Mouse (Mus musculus) liver, embryonic 14.5 days (tissue): Measurements from ENCODE around the gene Grm8. TPM values are rescaled to one million over a fixed set of nuclear protein-coding genes. Genes with fewer than 3 reads are reported as not detected.

Experiments used
- ATAC-seq: fragments of 200-750 bp; cut with Nextera tagmentation; 2 replicates; pipeline ENCODE4 v1.8.0; 2017; ENCODE audit warnings: moderate number of reproducible peaks, mild to moderate bottlenecking, moderate library complexity; ENCODE audit not compliant: insufficient read depth
- DNase-seq, 3 experiments: peaks; one replicate each; pipeline ENCODE4 v3.0.0-alpha.2; 2012 to 2013; ENCODE audit warnings: low read depth in 3 of 3, low spot score in 3 of 3
- H3K27ac ChIP-seq: fragments of 300-500 bp; sonication (generic); 2 replicates; pipeline ENCODE4 v1.5.1; 2014; ENCODE audit warnings: moderate library complexity, mild to moderate bottlenecking, control low read depth, inconsistent platforms
- H3K27me3 ChIP-seq: fragments of 300-500 bp; sonication (generic); 2 replicates; pipeline ENCODE4 v1.6.1; 2014; ENCODE audit warnings: mild to moderate bottlenecking, low read length, moderate library complexity; ENCODE audit not compliant: control insufficient read depth, insufficient read depth
- H3K36me3 ChIP-seq: fragments of 300-500 bp; sonication (generic); replicated peaks from 2 replicates; pipeline ENCODE4 v1.6.1; 2014; ENCODE audit warnings: low read depth; ENCODE audit not compliant: control insufficient read depth, insufficient read depth
- H3K4me1 ChIP-seq, 2 experiments: fragments of 200-500 bp in 1 of 2; fragments of 300-500 bp in 1 of 2; sonication (generic) in 1 of 2; replicated peaks; 2 replicates each; pipeline ENCODE4 v1.6.1; 2012 to 2014; ENCODE audit warnings: antibody characterized with exemption in 1 of 2, inconsistent platforms in 1 of 2, low read length in 1 of 2; ENCODE audit not compliant: control insufficient read depth in 2 of 2, insufficient read depth in 2 of 2
- H3K4me2 ChIP-seq: fragments of 300-500 bp; sonication (generic); 2 replicates; pipeline ENCODE4 v1.6.1; 2014; ENCODE audit warnings: low read depth, mild to moderate bottlenecking, control low read depth, moderate library complexity
- H3K4me3 ChIP-seq, 2 experiments: fragments of 200-500 bp in 1 of 2; fragments of 300-500 bp in 1 of 2; sonication (generic) in 1 of 2; 2 replicates each; pipeline ENCODE4 v1.5.1; 2012 to 2014; ENCODE audit warnings: low read depth in 2 of 2, low read length in 2 of 2, mild to moderate bottlenecking in 2 of 2, control low read depth in 1 of 2, inconsistent platforms in 1 of 2, moderate library complexity in 1 of 2; ENCODE audit not compliant: insufficient read depth in 1 of 2
- H3K9ac ChIP-seq: fragments of 300-500 bp; sonication (generic); replicated peaks from 2 replicates; pipeline ENCODE4 v1.6.1; 2014; ENCODE audit warnings: mild to moderate bottlenecking, control low read depth, moderate library complexity
- H3K9me3 ChIP-seq: fragments of 300-500 bp; sonication (generic); 2 replicates; pipeline ENCODE4 v1.6.1; 2016; ENCODE audit warnings: low read length, mixed read lengths; ENCODE audit not compliant: control insufficient read depth
- CTCF ChIP-seq: IDR thresholded peaks from 2 replicates; pipeline ENCODE4 v1.5.1; 2016; ENCODE audit warnings: antibody characterized with exemption, low read depth, control low read depth
- EP300 ChIP-seq: IDR thresholded peaks from 2 replicates; pipeline ENCODE4 v1.6.1; 2016; ENCODE audit warnings: antibody characterized with exemption, low read depth
- WGBS: fragments of 180-500 bp; shearing (Covaris S2); extraction: QIAGEN DNeasy Blood & Tissue Kit; methylation state at CpG from one replicate; pipeline ENCODE4 v1.1.7; 2014; ENCODE audit not compliant: insufficient replicate concordance; 5-methylcytosine and 5-hydroxymethylcytosine counted together
- polyA plus RNA-seq, 2 experiments: library from polyadenylated mRNA; depleted of rRNA in 1 of 2; stranded (reverse) in 1 of 2; unstranded in 1 of 2; fragments of >200 nt; fragmentation: Nextera tagmentation in 1 of 2; extraction: Ambion mirVana in 1 of 2; gene quantifications; 2 replicates each; pipeline versions ENCODE4 v1.2.1 to v1.2.3; 2012 to 2014

Gene Grm8
- polyA plus RNA-seq, 2 experiments = not detected

GRCm38 (mm10) chr6:28051966-28052365 is 83.0 kb downstream of the Grm8 start:
- Histone ChIP-seq H3K4me3 (no peak overlapping the region), H3K36me3 (no peaks in the 10 kb centered on the region), H3K27me3 (no peaks in the 10 kb centered on the region), H3K9me3 (no peaks in the 10 kb centered on the region), H3K27ac (no peak overlapping the region), H3K9ac (no peak overlapping the region), H3K4me2 (no peak overlapping the region), H3K4me1 (no peaks in the 10 kb centered on the region)
- TF ChIP-seq EP300 (no peak), CTCF (no peak)
- 56% methylated on average over 2 of the region's 2 CpGs for WGBS
- ATAC-seq (no peak), DNase-seq (no peak)

GRCm38 (mm10) chr6:28042339-28042738 is 92.6 kb downstream of the Grm8 start:
- no peak for ATAC-seq
- 64% methylated on average over 3 of the region's 3 CpGs for WGBS
- Histone ChIP-seq H3K36me3 (no peaks in the 10 kb centered on the region), H3K27me3 (no peaks in the 10 kb centered on the region), H3K4me3 (no peak overlapping the region), H3K27ac (no peak overlapping the region), H3K9me3 (no peaks in the 10 kb centered on the region), H3K4me2 (no peak overlapping the region), H3K9ac (no peak overlapping the region), H3K4me1 (no peaks in the 10 kb centered on the region)
- DNase-seq = no peak
- TF ChIP-seq CTCF = no peak
- TF ChIP-seq EP300 = no peak

- ATAC-seq (no peak), DNase-seq (no peak)
- TF ChIP-seq CTCF (no peak), EP300 (no peak)
- Histone ChIP-seq H3K4me3 (no peak overlapping the region), H3K4me1 (no peaks in the 10 kb centered on the region), H3K27ac (no peak overlapping the region), H3K4me2 (no peak overlapping the region), H3K27me3 (no peaks in the 10 kb centered on the region), H3K9ac (no peak overlapping the region), H3K9me3 (no peaks in the 10 kb centered on the region), H3K36me3 (no peaks in the 10 kb centered on the region)
- WGBS = 84% methylated on average over 1 of the region's 1 CpGs
These were observed 94.2 kb downstream of the Grm8 start for GRCm38 (mm10) chr6:28040815-28041214.

GRCm38 (mm10) chr6:28032006-28032405 is 103.0 kb downstream of the Grm8 start:
- DNase-seq (no peak), ATAC-seq (no peak)
- 71% methylated on average over 4 of the region's 4 CpGs for WGBS
- Histone ChIP-seq H3K4me3 (no peak overlapping the region), H3K9me3 (no peaks in the 10 kb centered on the region), H3K27ac (no peak overlapping the region), H3K36me3 (no peaks in the 10 kb centered on the region), H3K4me1 (no peaks in the 10 kb centered on the region), H3K4me2 (no peak overlapping the region), H3K27me3 (no peaks in the 10 kb centered on the region), H3K9ac (no peak overlapping the region)
- TF ChIP-seq EP300 (no peak), CTCF (no peak)

- Histone ChIP-seq H3K4me1 (no peaks in the 10 kb centered on the region), H3K4me3 (no peak overlapping the region), H3K36me3 (no peaks in the 10 kb centered on the region), H3K4me2 (no peak overlapping the region), H3K9me3 (no peaks in the 10 kb centered on the region), H3K27me3 (no peaks in the 10 kb centered on the region), H3K27ac (no peak overlapping the region), H3K9ac (no peak overlapping the region)
- ATAC-seq (no peak), DNase-seq (no peak)
- 45% methylated on average over 1 of the region's 1 CpGs for WGBS
- TF ChIP-seq EP300 (no peak), CTCF (no peak)
These were observed 117.3 kb downstream of the Grm8 start for GRCm38 (mm10) chr6:28017653-28018052.

- Histone ChIP-seq H3K4me2 (no peak overlapping the region), H3K27ac (no peak overlapping the region), H3K36me3 (no peaks in the 10 kb centered on the region), H3K27me3 (no peaks in the 10 kb centered on the region), H3K9ac (no peak overlapping the region), H3K4me3 (no peak overlapping the region), H3K9me3 (no peaks in the 10 kb centered on the region), H3K4me1 (no peaks in the 10 kb centered on the region)
- TF ChIP-seq CTCF (no peak), EP300 (no peak)
- DNase-seq (no peak), ATAC-seq (no peak)
- WGBS = 71% methylated on average over 3 of the region's 3 CpGs
These were observed 128.0 kb downstream of the Grm8 start for GRCm38 (mm10) chr6:28007001-28007400.
